Mouse (Mus musculus) megakaryocyte, embryonic 14.5 days (primary cell): ENCODE data around the gene Upf2. TPM values are rescaled to one million over a fixed set of nuclear protein-coding genes. Genes with fewer than 3 reads are reported as not detected.
A peak's percentile ranks its signal among the peaks of the same experiment; 100 is the strongest.
"Not testable (repeated sequence)": the region's sequence is repeated elsewhere in the genome, so short reads cannot be mapped to it uniquely, and the experiment has no call there.

Source experiments
- H3K27me3 ChIP-seq: replicated peaks from 2 replicates; pipeline ENCODE3; 2012; ENCODE audit warnings: inconsistent platforms
- H3K36me3 ChIP-seq: replicated peaks from 2 replicates; pipeline ENCODE3; 2012; ENCODE audit warnings: low read length, inconsistent platforms, mixed read lengths
- H3K4me1 ChIP-seq: 2 replicates; pipeline ENCODE4 v1.6.1; 2012; ENCODE audit warnings: inconsistent platforms
- H3K4me3 ChIP-seq: replicated peaks from 2 replicates; pipeline ENCODE3; 2012; ENCODE audit warnings: moderate library complexity, mild to moderate bottlenecking, inconsistent platforms
- H3K9me3 ChIP-seq: 2 replicates; pipeline ENCODE4 v1.6.1; 2012; ENCODE audit warnings: inconsistent platforms
- FLI1 ChIP-seq: IDR thresholded peaks from 2 replicates; pipeline ENCODE4 v1.6.1; 2012; ENCODE audit warnings: low read length, inconsistent platforms, mixed read lengths
- GATA1 ChIP-seq: IDR thresholded peaks from 3 replicates; pipeline ENCODE4 v1.6.1; 2012; ENCODE audit warnings: mixed read lengths, low read length, inconsistent platforms, borderline replicate concordance
- polyA plus RNA-seq: library from polyadenylated mRNA; stranded (reverse); fragments of >175 nt; gene quantifications from 2 replicates; pipeline ENCODE4 v1.2.3, GENCODE M21; 2012; ENCODE audit warnings: low replicate concordance; ENCODE audit not compliant: insufficient read depth

The Upf2 gene
- polyA plus RNA-seq, 1 experiment = 2.7 TPM

- TF ChIP-seq FLI1 = no peak
- peak overlapping the region; percentile 28 for H3K4me3 ChIP-seq
- no peaks in the 10 kb centered on the region for H3K9me3 ChIP-seq
- peaks cover 46% of the 10 kb centered on the region for H3K36me3 ChIP-seq
- no peaks in the 10 kb centered on the region for H3K27me3 ChIP-seq
- H3K4me1 ChIP-seq = peaks cover 37% of the 10 kb centered on the region
Measured at GRCm38 (mm10) chr2:5995538-5995937, 44.3 kb downstream of the Upf2 start.

- H3K9me3 ChIP-seq = no peaks in the 10 kb centered on the region
- TF ChIP-seq FLI1 = no peak
- no peak for TF ChIP-seq GATA1
- no peak overlapping the region for H3K4me3 ChIP-seq
Measured at GRCm38 (mm10) chr2:6003949-6004348, 52.7 kb downstream of the Upf2 start.

GRCm38 (mm10) chr2:6014532-6014931, 63.3 kb downstream of the Upf2 start:
- Histone ChIP-seq H3K27me3 (no peaks in the 10 kb centered on the region), H3K4me3 (no peak overlapping the region), H3K4me1 (peaks cover 11% of the 10 kb centered on the region), H3K9me3 (no peaks in the 10 kb centered on the region), H3K36me3 (peaks cover 64% of the 10 kb centered on the region)
- TF ChIP-seq FLI1 = no peak
- no peak for TF ChIP-seq GATA1

More at GRCm38 (mm10) chr2:6003949-6004348, 52.7 kb downstream of the Upf2 start:
- H3K27me3 ChIP-seq = no peaks in the 10 kb centered on the region
- H3K4me1 ChIP-seq = peaks cover 22% of the 10 kb centered on the region
- H3K36me3 ChIP-seq = peaks cover 64% of the 10 kb centered on the region

GRCm38 (mm10) chr2:6015182-6015581, 63.9 kb downstream of the Upf2 start:
- Histone ChIP-seq H3K4me1 (peaks cover 11% of the 10 kb centered on the region), H3K36me3 (peaks cover 66% of the 10 kb centered on the region)
- H3K27me3 ChIP-seq, H3K4me3 ChIP-seq, H3K9me3 ChIP-seq: not testable (repeated sequence)

- Histone ChIP-seq H3K36me3 (peaks cover 82% of the 10 kb centered on the region), H3K27me3 (no peaks in the 10 kb centered on the region), H3K9me3 (no peaks in the 10 kb centered on the region), H3K4me3 (no peak overlapping the region), H3K4me1 (peaks cover 6% of the 10 kb centered on the region)
- TF ChIP-seq FLI1 (no peak), GATA1 (no peak)
Measured at GRCm38 (mm10) chr2:6020570-6020969, 69.3 kb downstream of the Upf2 start.

- Histone ChIP-seq H3K9me3 (no peaks in the 10 kb centered on the region), H3K36me3 (peaks cover 79% of the 10 kb centered on the region), H3K27me3 (no peaks in the 10 kb centered on the region), H3K4me3 (no peak overlapping the region), H3K4me1 (peaks cover 22% of the 10 kb centered on the region)
- no peak for TF ChIP-seq FLI1
- TF ChIP-seq GATA1 = no peak
Measured at GRCm38 (mm10) chr2:6042644-6043043, 91.4 kb downstream of the Upf2 start.

- no peak for TF ChIP-seq FLI1
- no peak for TF ChIP-seq GATA1
- Histone ChIP-seq H3K27me3 (no peaks in the 10 kb centered on the region), H3K4me1 (peaks cover 37% of the 10 kb centered on the region), H3K36me3 (peaks cover 87% of the 10 kb centered on the region), H3K9me3 (no peaks in the 10 kb centered on the region), H3K4me3 (no peak overlapping the region)
Measured at GRCm38 (mm10) chr2:6046796-6047195, 95.5 kb downstream of the Upf2 start.

GRCm38 (mm10) chr2:6048570-6048969, 97.3 kb downstream of the Upf2 start:
- TF ChIP-seq GATA1 (no peak), FLI1 (no peak)
- H3K4me3 ChIP-seq = no peak overlapping the region
- H3K4me1 ChIP-seq = peaks cover 30% of the 10 kb centered on the region
- H3K9me3 ChIP-seq = no peaks in the 10 kb centered on the region
- no peaks in the 10 kb centered on the region for H3K27me3 ChIP-seq
- peaks cover 87% of the 10 kb centered on the region for H3K36me3 ChIP-seq

- H3K9me3 ChIP-seq = no peaks in the 10 kb centered on the region
- peaks cover 25% of the 10 kb centered on the region for H3K4me1 ChIP-seq
- H3K27me3 ChIP-seq = no peaks in the 10 kb centered on the region
- TF ChIP-seq GATA1 = no peak
- H3K4me3 ChIP-seq = no peak overlapping the region
- H3K36me3 ChIP-seq = peaks cover 86% of the 10 kb centered on the region
Measured at GRCm38 (mm10) chr2:6049018-6049417, 97.7 kb downstream of the Upf2 start.

- no peak overlapping the region for H3K4me3 ChIP-seq
- H3K4me1 ChIP-seq = peaks cover 3% of the 10 kb centered on the region; the same call in 1 of the 2 replicates
- H3K36me3 ChIP-seq = peaks cover 69% of the 10 kb centered on the region
- TF ChIP-seq GATA1 (no peak), FLI1 (no peak)
- no peaks in the 10 kb centered on the region for H3K9me3 ChIP-seq
- peaks cover 2% of the 10 kb centered on the region for H3K27me3 ChIP-seq
Measured at GRCm38 (mm10) chr2:6055466-6055865, 104.2 kb downstream of the Upf2 start.

- Histone ChIP-seq H3K9me3 (no peaks in the 10 kb centered on the region), H3K27me3 (peaks cover 7% of the 10 kb centered on the region), H3K4me3 (no peak overlapping the region), H3K36me3 (peaks cover 58% of the 10 kb centered on the region), H3K4me1 (peaks cover 3% of the 10 kb centered on the region; the same call in 1 of the 2 replicates)
- TF ChIP-seq GATA1 (no peak), FLI1 (no peak)
Measured at GRCm38 (mm10) chr2:6056518-6056917, 105.2 kb downstream of the Upf2 start.
